Mouse (Mus musculus) gastrocnemius, postnatal 10 days (tissue): ENCODE measurements around the gene Mal. TPM values are rescaled to one million over a fixed set of nuclear protein-coding genes. Genes with fewer than 3 reads are reported as not detected.
"Not testable (repeated sequence)": the region's sequence is repeated elsewhere in the genome, so short reads cannot be mapped to it uniquely, and the experiment has no call there.

Source experiments
- DNase-seq: peaks from one replicate; pipeline ENCODE4 v3.0.0; 2021; ENCODE audit warnings: mixed read lengths
- total RNA-seq, 2 experiments: library from RNA; stranded (reverse); gene quantifications; 2 replicates each; pipeline ENCODE4 v1.2.3; 2021

Mal gene
- total RNA-seq, 2 experiments from 2014 or later = 14.7 to 24.5 TPM

DNA sequence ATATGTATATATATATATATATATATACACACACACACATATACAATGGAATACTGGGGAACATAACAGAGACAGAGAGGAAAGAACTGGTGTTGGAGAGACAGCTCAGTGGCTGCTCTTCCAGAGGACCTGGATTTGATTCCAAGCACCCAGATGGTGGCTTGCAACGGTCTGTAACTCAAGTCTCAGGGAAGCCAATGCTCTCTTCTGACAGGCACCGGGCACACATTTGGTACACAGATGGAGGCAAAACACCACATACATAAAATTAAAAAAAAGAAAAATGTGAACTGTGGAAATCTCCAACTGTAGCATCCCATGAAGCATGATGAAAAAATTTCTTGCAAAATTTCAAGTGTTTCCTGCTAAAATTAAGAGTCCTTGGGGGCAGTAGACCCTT lies 31.7 kb downstream of the Mal start:
- DNase-seq = no peak

DNA sequence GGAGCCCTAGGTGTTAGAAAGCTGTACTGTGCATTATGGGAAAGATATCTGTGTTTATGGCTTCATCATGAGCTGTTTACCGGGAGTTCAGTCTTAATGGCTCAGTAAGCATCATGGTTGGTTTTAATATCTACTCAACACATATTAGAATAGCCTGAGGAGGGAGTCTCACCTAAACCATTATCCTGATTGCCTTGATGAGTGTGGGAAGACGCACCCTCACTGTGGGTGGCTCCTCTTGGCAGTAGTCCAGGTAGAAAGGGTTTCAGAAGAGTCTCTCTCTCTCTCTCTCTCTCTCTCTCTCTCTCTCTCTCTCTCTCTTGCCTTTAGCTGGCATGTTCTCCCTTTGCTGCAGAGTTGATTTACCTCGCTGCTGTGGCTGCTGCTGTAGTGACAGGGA lies 34.4 kb downstream of the Mal start:
- no peak for DNase-seq

DNA sequence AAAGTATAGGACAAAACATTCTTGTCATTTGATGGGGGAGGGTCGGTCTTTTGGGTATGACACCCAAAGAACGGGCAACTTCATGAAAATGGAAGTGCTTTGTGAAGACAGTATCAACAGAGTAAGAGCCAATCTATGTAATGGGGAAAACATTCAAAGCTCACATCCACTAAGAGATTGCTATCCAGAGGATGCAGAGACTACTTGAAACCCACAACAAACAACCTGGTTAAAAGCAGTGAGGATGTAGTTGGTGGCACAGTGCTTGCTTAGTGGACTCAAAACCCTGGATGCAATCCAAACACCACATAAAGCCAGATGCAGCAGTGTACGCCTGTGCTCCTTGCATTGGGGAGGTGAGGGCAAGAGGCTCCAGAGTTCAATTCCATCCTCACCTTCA lies 37.2 kb downstream of the Mal start:
- no peak for DNase-seq

DNA sequence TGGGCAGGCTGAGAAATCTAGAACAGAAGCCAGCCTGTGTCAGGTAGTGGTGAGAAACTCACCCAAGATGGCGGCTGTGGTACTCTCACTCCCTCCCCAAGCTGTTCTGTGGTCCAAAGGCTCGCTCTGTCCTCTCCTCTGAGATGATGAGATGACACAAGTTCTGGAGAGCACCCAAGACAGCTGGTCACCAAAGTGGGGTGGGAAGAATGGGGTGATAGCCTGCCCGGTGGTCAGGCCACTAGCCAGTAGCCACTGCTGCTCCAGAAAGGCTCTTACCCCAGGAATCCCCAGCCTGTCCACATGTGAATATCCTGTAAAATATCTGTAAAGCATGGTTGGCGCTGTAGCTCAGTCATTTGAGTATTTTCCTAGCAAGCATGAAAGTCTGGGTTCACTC lies 44.2 kb downstream of the Mal start:
- DNase-seq = no peak

DNA sequence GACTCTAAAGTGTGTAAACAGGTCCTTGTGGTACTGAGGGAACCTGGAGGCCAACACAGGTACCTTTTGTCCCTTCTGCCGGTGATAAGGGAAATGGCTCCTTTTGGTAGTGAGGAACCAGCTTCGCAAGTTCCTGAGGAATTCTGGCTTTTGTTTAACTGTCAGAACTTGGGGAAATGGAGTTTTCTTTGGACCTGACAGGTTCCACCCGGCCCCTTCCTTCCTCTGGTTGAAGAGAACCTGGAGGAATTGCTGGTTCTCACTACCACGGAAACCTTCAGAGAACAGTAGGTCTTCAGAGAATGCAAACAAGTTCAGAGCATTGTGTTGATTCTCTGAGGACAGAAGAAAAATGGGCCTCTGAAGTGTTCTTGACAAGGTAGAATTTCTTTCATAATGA lies 45.1 kb downstream of the Mal start:
- DNase-seq = no peak

DNA sequence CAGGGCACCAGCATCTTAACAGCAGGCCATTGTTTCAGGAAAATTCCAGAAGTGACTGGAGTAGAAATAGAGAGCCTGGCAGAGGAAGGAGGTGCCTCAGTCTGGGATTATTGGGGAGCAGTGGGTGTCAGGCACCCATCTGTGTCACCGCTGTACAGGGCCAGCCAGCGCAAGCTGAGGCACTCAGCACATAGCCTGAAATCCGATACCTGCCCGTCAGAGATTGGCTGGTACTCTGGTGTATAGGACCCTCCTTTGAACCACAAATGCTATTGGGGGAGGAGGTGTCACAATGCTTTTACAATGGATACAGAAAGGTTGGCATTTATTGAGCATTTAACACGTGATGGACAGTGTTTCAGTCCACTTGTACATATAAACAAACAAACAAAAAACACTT lies 47.5 kb downstream of the Mal start:
- DNase-seq = no peak

DNA sequence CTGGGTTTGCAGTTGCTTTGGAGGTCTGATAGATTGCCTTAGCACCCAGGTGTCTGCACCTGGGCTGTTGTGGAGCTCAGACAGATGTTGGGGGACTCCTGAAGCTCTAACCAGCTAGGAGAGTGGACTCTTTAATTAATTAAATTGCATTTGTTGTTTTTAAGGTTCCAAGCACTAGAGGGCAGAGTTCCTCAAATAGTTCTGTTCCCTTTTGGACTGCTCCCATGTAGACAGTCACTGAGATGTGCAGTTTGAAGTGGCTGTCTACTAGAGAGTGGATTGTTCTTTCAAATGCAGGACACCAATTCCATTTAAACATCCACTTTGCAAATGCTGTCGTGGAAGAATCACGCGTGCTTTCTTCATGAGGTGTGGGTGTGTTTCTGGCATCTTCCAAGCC lies 48.3 kb downstream of the Mal start:
- DNase-seq = no peak

DNA sequence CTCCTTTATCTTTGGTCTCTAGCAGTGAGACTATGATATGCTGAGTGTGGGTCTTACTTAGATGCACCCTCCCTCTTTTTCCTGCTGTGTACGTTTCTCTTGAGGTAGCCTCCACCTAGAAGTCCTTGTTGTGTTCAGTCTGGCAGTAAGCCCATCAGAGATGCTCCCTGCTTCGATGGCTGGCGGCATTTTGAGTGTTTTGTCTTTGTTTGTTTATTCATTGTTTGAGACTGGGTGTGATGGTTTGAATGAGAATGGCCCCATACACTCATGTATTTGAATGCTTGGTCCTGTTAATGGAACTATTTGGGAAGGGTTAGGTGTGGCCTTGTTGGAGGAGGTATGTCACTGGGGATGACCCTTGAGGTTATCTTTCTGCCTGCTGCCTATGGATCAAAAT lies 51.3 kb downstream of the Mal start:
- no peak for DNase-seq

DNA sequence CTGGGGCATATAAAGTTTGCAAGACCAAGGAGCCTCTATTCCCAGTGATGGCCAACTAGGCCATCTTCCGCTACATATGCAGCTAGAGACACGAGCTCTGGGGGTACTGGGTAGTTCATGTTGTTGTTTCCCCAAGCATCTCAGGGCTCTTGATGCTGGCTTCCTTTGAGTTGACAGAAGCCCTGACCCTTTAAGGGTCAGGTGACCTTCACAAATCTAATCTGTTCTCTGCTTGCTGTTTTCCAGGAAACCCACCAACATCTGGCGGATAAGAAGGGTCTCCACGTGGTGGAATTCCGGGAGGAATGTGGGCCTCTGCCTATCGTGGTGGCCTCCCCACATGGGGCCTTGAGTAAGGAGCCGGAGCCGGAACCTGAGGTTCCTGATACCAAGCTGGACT lies 53.1 kb downstream of the Mal start:
- not testable (repeated sequence) for DNase-seq

DNA sequence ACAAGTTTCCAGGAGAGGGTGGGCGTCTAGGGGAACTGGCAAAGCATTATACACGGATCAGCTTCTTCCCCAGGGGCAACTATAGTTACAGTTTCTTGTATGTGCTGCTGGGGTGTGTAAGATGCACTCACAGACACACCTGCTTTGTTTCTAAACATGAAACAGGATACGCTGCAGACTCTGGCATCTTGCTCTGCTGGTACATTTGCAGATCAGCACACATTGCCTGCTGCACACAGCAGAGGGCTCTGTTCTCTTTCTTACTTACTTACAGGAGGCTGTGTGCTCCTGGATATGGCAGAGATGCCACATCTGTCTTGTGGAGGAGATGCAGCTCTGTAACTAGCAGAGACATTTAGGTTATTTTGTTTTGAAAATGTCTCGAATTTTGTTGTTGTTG lies 65.7 kb downstream of the Mal start:
- DNase-seq = no peak

DNA sequence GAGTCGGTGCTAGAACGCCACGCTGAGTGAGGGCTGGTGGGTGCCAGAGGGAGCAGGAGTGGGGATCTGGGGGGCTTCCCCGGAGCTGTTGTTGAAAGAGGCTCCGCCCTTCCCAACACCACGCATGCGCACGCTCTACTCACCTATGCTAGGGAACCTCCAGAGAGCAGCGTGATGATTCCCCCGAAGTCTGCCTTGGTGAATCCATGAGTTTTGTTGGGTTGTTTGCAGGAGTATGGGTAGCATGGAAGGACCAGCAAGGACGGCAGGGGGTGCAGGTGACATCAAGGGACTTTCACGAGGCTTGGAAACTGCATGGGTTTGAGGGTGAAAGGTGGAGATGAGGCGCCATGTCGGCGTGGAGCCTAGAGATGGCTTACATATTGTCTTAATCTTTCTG lies 66.3 kb downstream of the Mal start:
- no peak for DNase-seq

DNA sequence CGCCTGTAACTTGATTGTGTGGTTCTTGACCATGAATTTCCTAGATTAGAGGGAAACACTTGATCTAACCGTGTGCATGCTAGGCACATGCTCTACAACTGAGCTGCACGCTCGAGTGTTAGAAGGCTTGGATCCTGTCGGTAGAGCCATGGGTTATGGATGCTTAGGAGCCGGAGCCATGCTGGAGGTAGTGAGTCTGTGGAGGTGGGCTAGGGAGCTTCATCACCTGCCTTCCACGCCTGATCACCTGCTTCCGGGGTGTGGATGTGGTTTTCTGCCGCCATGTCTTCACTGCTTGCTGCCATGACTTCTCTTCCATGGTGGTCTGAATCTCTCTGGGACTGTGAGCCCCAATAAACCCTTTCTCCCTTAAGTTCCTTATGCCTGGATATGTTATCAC lies 67.6 kb downstream of the Mal start:
- no peak for DNase-seq

DNA sequence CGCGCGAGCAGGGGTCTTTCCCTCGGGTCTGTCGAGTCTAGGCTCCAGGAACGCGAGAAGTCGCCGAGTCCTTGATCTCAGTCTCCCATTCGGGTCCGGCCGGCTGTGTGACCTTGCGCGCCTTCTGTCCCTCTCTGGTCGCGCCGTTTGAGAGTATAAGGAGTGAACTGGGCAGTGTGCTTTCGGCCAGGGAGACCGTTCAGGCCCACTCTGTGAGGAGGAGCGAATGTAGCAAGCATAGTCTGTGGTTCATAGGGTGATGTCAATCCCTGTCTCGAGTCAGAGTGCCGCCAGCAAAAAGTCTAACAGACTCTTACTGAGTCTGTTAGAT lies 69.0 kb downstream of the Mal start:
- DNase-seq = no peak

DNA sequence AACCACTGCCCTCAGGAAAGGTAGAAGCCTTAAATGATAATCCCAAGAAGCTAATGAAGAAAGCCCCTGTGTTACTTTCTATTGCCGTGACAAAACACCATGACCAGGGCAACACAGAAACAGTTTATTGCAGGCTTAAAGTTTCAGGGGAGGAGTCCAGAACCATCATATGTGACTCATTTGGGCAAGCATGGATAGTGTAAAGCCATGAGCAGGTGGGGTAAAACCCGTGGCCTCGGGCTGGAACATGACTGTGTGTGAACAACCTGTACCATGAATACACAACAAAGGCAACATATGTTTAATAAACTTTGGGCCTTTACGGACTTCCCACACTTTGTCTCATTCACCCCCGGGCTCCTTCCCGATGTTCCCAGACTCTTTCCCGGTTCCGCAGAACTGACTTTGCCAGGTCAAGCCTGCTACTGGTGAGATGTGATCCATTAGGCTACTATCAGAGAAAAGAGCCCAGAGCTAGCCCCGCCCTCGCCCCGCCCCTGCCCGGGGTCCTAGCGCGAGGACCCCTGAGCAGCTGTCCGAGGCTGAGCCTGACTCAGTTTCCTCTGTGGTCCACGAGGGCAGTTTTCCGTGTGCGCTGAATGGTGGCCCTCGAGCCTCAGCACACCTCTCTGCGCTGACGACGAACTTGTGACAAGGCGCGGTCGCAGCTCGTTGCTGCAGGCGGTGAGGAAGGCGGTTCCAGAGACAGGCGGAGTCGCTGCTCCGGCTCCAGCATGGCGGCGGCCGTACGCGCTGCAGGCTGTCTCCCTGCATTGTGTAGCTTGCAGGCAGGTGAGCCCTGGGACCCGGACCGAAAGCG lies 69.6 kb downstream of the Mal start, which contains the start of the genes Zfp661 and Mrps5:
Gene Zfp661 (minus strand): TSS at position 401 of the 820 bp plus-strand sequence.
Gene Mrps5 (plus strand): TSS at position 529 of the 820 bp plus-strand sequence.
- DNase-seq = peak; percentile 88

DNA sequence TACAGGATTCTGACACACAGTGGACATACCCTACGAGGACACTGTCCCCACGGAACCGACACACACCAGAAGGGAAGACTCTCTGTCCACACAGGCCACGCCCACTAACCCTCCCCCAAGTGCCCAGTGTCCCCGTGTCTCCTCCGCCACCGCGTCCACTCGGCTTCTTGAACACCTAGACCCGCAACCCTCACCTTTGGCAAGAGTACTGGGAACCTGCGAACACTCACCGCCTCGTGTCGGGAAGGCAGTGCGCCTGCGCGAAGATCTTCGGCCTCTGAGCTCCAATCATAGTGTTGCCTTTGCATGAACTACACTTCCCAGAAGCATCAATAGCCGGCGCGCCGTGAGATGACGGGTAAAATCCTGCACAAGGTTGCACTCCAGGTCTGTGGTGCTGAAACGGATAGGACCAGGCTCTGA lies 72.0 kb downstream of the Mal start:
- DNase-seq = peak; percentile 88

Other genes with a start within 250 kb of the Mal start
- under 1 TPM; 0.09 TPM for gene Gpat2, start 231.5 kb downstream of the Mal start, total RNA-seq
- 10 to 100 TPM; 10.1 to 12.4 TPM for gene Fahd2a, start 212.1 kb downstream of the Mal start, total RNA-seq
- under 1 TPM; 0.49 to 0.59 TPM for gene Kcnip3, start 134.6 kb downstream of the Mal start, total RNA-seq
- not detected for gene Prom2, start 115.2 kb downstream of the Mal start, total RNA-seq
- gene Zfp661, start 69.6 kb downstream of the Mal start, total RNA-seq = 1 to 10 TPM; 1.7 to 2.4 TPM
- gene Mrps5, start 69.5 kb downstream of the Mal start, total RNA-seq = 10 to 100 TPM; 89.6 to 96.3 TPM
- gene Mall, start 73.2 kb upstream of the Mal start, total RNA-seq = 1 to 10 TPM; 6.3 to 7.2 TPM
- 10 to 100 TPM; 12.9 to 14.1 TPM for gene Nphp1, start 132.2 kb upstream of the Mal start, total RNA-seq
- 10 to 100 TPM; 64.1 to 80.2 TPM for gene Mtln, start 135.8 kb upstream of the Mal start, total RNA-seq
- 1 to 10 TPM; 3.7 to 5.1 TPM for gene Bub1, start 175.2 kb upstream of the Mal start, total RNA-seq
- gene Acoxl, start 182.2 kb upstream of the Mal start, total RNA-seq = under 1 TPM; 0.11 to 0.14 TPM